Mouse (Mus musculus): ENCODE data around the gene Srxn1.

The Srxn1 gene

GRCm38 (mm10) chr2:152128597-152128996 is 23.3 kb downstream of the Srxn1 start:
- DNase-seq: no peak

- DNase-seq: no peak
Measured at GRCm38 (mm10) chr2:152129778-152130177, 24.5 kb downstream of the Srxn1 start.

GRCm38 (mm10) chr2:152132016-152132415 is 26.7 kb downstream of the Srxn1 start:
- no peak for DNase-seq

- no peak for DNase-seq
Measured at GRCm38 (mm10) chr2:152132691-152133090, 27.4 kb downstream of the Srxn1 start.

GRCm38 (mm10) chr2:152139191-152139987 is 34.1 kb downstream of the Srxn1 start:
- DNase-seq: no peak

GRCm38 (mm10) chr2:152140941-152141340 is 35.6 kb downstream of the Srxn1 start:
- no peak for DNase-seq

- no peak for DNase-seq
Measured at GRCm38 (mm10) chr2:152141491-152141890, 36.2 kb downstream of the Srxn1 start.

- DNase-seq: no peak
Measured at GRCm38 (mm10) chr2:152142046-152142445, 36.7 kb downstream of the Srxn1 start.

- no peak for DNase-seq
Measured at GRCm38 (mm10) chr2:152142571-152142970, 37.3 kb downstream of the Srxn1 start.

GRCm38 (mm10) chr2:152143279-152144157 is 38.2 kb downstream of the Srxn1 start, which contains the start of gene Tcf15:
Gene Tcf15, plus strand, starts transcription at chr2:152143561.
- no peak for DNase-seq

- DNase-seq: no peak
Measured at GRCm38 (mm10) chr2:152144158-152144450, 38.8 kb downstream of the Srxn1 start.

- no peak for DNase-seq
Measured at GRCm38 (mm10) chr2:152144501-152144900, 39.2 kb downstream of the Srxn1 start.

- no peak for DNase-seq
Measured at GRCm38 (mm10) chr2:152145711-152146110, 40.4 kb downstream of the Srxn1 start.

- DNase-seq: no peak
Measured at GRCm38 (mm10) chr2:152147079-152147478, 41.8 kb downstream of the Srxn1 start.

- DNase-seq: no peak
Measured at GRCm38 (mm10) chr2:152148675-152149074, 43.4 kb downstream of the Srxn1 start.

GRCm38 (mm10) chr2:152149891-152150290 is 44.6 kb downstream of the Srxn1 start:
- DNase-seq: no peak

- no peak for DNase-seq
Measured at GRCm38 (mm10) chr2:152150373-152150772, 45.1 kb downstream of the Srxn1 start.

- DNase-seq: no peak
Measured at GRCm38 (mm10) chr2:152153361-152153760, 48.0 kb downstream of the Srxn1 start.

- DNase-seq: no peak
Measured at GRCm38 (mm10) chr2:152155414-152156208, 50.3 kb downstream of the Srxn1 start.

- no peak for DNase-seq
Measured at GRCm38 (mm10) chr2:152156471-152156870, 51.2 kb downstream of the Srxn1 start.

- DNase-seq: no peak
Measured at GRCm38 (mm10) chr2:152159487-152159886, 54.2 kb downstream of the Srxn1 start.
